Mouse (Mus musculus): ENCODE data around the gene 4930539E08Rik. TPM values are rescaled to one million over a fixed set of nuclear protein-coding genes. Genes with fewer than 3 reads are reported as not detected.

4930539E08Rik gene
- total and polyA plus RNA-seq, 2 experiments from 2014 or later = 2.1 to 5.6 TPM

- WGBS = 81% methylated on average over 4 of the region's 4 CpGs
- H3K27me3 ChIP-seq (ENCODE audit: insufficient read depth, low read length) = no peaks in the 10 kb centered on the region
- no peak overlapping the region for H3K4me3 ChIP-seq (ENCODE audit: low read length)
- peaks cover 17% of the 10 kb centered on the region for H3K4me1 ChIP-seq (ENCODE audit: insufficient read depth, low read length)
- ATAC-seq (no peak), DNase-seq (ENCODE audit: low spot score) (no peak)
- H3K9me3 ChIP-seq (ENCODE audit: low read length) = peaks cover 4% of the 10 kb centered on the region; the same call in 1 of the 2 replicates
- no peak overlapping the region for H3K4me2 ChIP-seq (ENCODE audit: low read depth, low read length)
- H3K9ac ChIP-seq (replicated peaks; ENCODE audit: low read length) = no peak overlapping the region
- no peak for TF ChIP-seq CTCF (IDR thresholded peaks at IDR 0.05; ENCODE audit: low read depth)
- no peak overlapping the region for H3K27ac ChIP-seq
- H3K36me3 ChIP-seq (ENCODE audit: insufficient read depth, low read length) = no peaks in the 10 kb centered on the region
Measured at GRCm38 (mm10) chr17:28950751-28951150, 35.6 kb upstream of the 4930539E08Rik start.

GRCm38 (mm10) chr17:28948661-28949060 lies 33.5 kb upstream of the 4930539E08Rik start:
- no peak for TF ChIP-seq CTCF (IDR thresholded peaks at IDR 0.05; ENCODE audit: low read depth)
- DNase-seq (ENCODE audit: low spot score) (no peak), ATAC-seq (no peak)
- no peak overlapping the region for H3K4me2 ChIP-seq (ENCODE audit: low read depth, low read length)
- WGBS = 67% methylated on average over 4 of the region's 4 CpGs
- no peak overlapping the region for H3K27ac ChIP-seq
- no peaks in the 10 kb centered on the region for H3K36me3 ChIP-seq (ENCODE audit: insufficient read depth, low read length)
- H3K4me1 ChIP-seq (ENCODE audit: insufficient read depth, low read length) = peaks cover 10% of the 10 kb centered on the region
- H3K9ac ChIP-seq (replicated peaks; ENCODE audit: low read length) = no peak overlapping the region
- H3K4me3 ChIP-seq (ENCODE audit: low read length) = no peak overlapping the region
- peaks cover 4% of the 10 kb centered on the region; the same call in 1 of the 2 replicates for H3K9me3 ChIP-seq (ENCODE audit: low read length)
- H3K27me3 ChIP-seq (ENCODE audit: insufficient read depth, low read length) = no peaks in the 10 kb centered on the region

GRCm38 (mm10) chr17:28947011-28947939 lies 32.2 kb upstream of the 4930539E08Rik start:
- Histone ChIP-seq H3K9ac (replicated peaks; ENCODE audit: low read length) (no peak overlapping the region), H3K9me3 (ENCODE audit: low read length) (peaks cover 4% of the 10 kb centered on the region; the same call in 1 of the 2 replicates), H3K4me2 (ENCODE audit: low read depth, low read length) (no peak overlapping the region), H3K27ac (no peak overlapping the region), H3K36me3 (ENCODE audit: insufficient read depth, low read length) (no peaks in the 10 kb centered on the region), H3K27me3 (ENCODE audit: insufficient read depth, low read length) (no peaks in the 10 kb centered on the region), H3K4me3 (ENCODE audit: low read length) (no peak overlapping the region), H3K4me1 (ENCODE audit: insufficient read depth, low read length) (peaks cover 6% of the 10 kb centered on the region; the same call in 1 of the 2 replicates)
- no peak for DNase-seq (ENCODE audit: low spot score)
- ATAC-seq = no peak
- no peak for TF ChIP-seq CTCF (IDR thresholded peaks at IDR 0.05; ENCODE audit: low read depth)
- 92% methylated on average over 19 of the region's 19 CpGs for WGBS

GRCm38 (mm10) chr17:28944481-28944880 lies 29.4 kb upstream of the 4930539E08Rik start:
- ATAC-seq (no peak), DNase-seq (ENCODE audit: low spot score) (no peak)
- H3K4me2 ChIP-seq (ENCODE audit: low read depth, low read length) = no peak overlapping the region
- peaks cover 4% of the 10 kb centered on the region; the same call in 1 of the 2 replicates for H3K9me3 ChIP-seq (ENCODE audit: low read length)
- no peaks in the 10 kb centered on the region for H3K36me3 ChIP-seq (ENCODE audit: insufficient read depth, low read length)
- no peak for TF ChIP-seq CTCF (IDR thresholded peaks at IDR 0.05; ENCODE audit: low read depth)
- no peaks in the 10 kb centered on the region for H3K4me1 ChIP-seq (ENCODE audit: insufficient read depth, low read length)
- H3K4me3 ChIP-seq (ENCODE audit: low read length) = no peak overlapping the region
- WGBS = 95% methylated on average over 7 of the region's 7 CpGs
- no peak overlapping the region for H3K27ac ChIP-seq
- no peak overlapping the region for H3K9ac ChIP-seq (replicated peaks; ENCODE audit: low read length)
- no peaks in the 10 kb centered on the region for H3K27me3 ChIP-seq (ENCODE audit: insufficient read depth, low read length)

- Histone ChIP-seq H3K27me3 (ENCODE audit: insufficient read depth, low read length) (no peaks in the 10 kb centered on the region), H3K9ac (replicated peaks; ENCODE audit: low read length) (no peak within 1 kb of the TSS), H3K9me3 (ENCODE audit: low read length) (peaks cover 4% of the 10 kb centered on the region; the same call in 1 of the 2 replicates), H3K4me3 (ENCODE audit: low read length) (no peak within 1 kb of the TSS), H3K27ac (no peak within 1 kb of the TSS), H3K4me2 (ENCODE audit: low read depth, low read length) (no peak within 1 kb of the TSS), H3K4me1 (ENCODE audit: insufficient read depth, low read length) (no peaks in the 10 kb centered on the region), H3K36me3 (ENCODE audit: insufficient read depth, low read length) (no peaks in the 10 kb centered on the region)
- no peak for ATAC-seq
- no peak for TF ChIP-seq CTCF (IDR thresholded peaks at IDR 0.05; ENCODE audit: low read depth)
- DNase-seq (ENCODE audit: low spot score) = no peak
- WGBS = 91% methylated on average over 7 of the region's 7 CpGs
Measured at GRCm38 (mm10) chr17:28943740-28944139, 28.6 kb upstream of the 4930539E08Rik start, which contains the start of gene Pxt1. Gene Pxt1 (minus strand): TSS chr17:28943840.

GRCm38 (mm10) chr17:28942101-28942500 lies 27.0 kb upstream of the 4930539E08Rik start:
- WGBS = 78% methylated on average over 10 of the region's 11 CpGs
- Histone ChIP-seq H3K27ac (no peak overlapping the region), H3K4me3 (ENCODE audit: low read length) (no peak overlapping the region), H3K27me3 (ENCODE audit: insufficient read depth, low read length) (no peaks in the 10 kb centered on the region), H3K36me3 (ENCODE audit: insufficient read depth, low read length) (no peaks in the 10 kb centered on the region), H3K9me3 (ENCODE audit: low read length) (no peaks in the 10 kb centered on the region), H3K4me1 (ENCODE audit: insufficient read depth, low read length) (no peaks in the 10 kb centered on the region), H3K4me2 (ENCODE audit: low read depth, low read length) (no peak overlapping the region), H3K9ac (replicated peaks; ENCODE audit: low read length) (no peak overlapping the region)
- no peak for TF ChIP-seq CTCF (IDR thresholded peaks at IDR 0.05; ENCODE audit: low read depth)
- DNase-seq (ENCODE audit: low spot score) (no peak), ATAC-seq (no peak)
